In the genomic region with DNA sequence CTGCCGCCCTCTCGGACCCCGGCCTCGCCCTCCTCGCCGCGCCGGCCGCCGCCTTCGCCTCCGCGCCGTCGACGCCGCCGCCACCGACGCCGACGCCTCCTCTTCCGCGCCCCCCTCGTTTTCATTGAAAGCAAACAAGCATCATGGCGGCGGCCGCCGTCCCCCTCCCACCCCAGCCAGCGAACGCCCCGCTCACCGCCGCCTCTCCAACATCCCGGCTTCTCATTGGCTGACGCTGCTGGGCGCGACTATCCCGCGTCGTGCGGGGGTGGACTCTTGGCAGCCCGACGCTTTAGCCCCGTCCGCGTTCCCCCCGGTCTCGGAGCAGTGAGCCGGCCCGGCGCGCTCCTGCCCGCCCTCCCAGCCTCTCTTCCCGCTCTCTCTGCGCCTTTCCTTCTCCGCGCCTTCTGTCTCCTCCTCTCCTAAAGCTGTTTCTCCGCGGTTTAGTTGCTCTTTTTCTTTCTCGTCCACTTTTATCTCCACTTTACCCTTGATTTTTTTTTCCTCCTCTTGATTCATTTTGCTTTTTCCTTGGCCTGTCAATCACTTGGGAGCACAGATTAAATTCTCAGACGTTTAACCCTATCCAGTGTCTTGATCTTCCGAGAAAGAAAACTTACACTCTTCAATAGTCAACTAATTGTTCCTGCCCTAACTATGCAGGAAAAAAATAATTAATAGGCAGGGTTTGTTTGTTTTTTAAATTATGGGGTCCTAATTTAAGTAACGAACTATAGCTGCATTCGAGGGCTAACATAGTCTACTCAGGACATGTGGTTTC, we compare ENCODE assay signal across 8 mouse cellular contexts. TPM values are rescaled to one million over a fixed set of nuclear protein-coding genes. Genes with fewer than 3 reads are reported as not detected.
DNase-seq lines count a peak whose midpoint lies in the region; ATAC-seq and TF ChIP-seq lines count a peak whose summit lies in the region.

A gene (minus strand): TSS at position 169 of the 781 bp plus-strand sequence.

- peak within 1 kb of the TSS; percentile 68 for H3K4me2 ChIP-seq in embryonic facial prominence, embryonic 15.5 days (replicated peaks)
- H3K4me2 ChIP-seq in limb, embryonic 14.5 days (replicated peaks; ENCODE audit: low read depth, low read length, severe bottlenecking) = peak within 1 kb of the TSS; percentile 74
- H3K4me2 ChIP-seq in midbrain, postnatal 0 days (ENCODE audit: low read depth, low read length, poor library complexity, severe bottlenecking) = peak within 1 kb of the TSS; percentile 71

- H3K9me3 ChIP-seq in embryonic facial prominence, embryonic 15.5 days (replicated peaks) = no peaks in the 10 kb centered on the region
- H3K9me3 ChIP-seq in limb, embryonic 14.5 days (ENCODE audit: control insufficient read depth, low read length) = no peaks in the 10 kb centered on the region
- no peaks in the 10 kb centered on the region for H3K9me3 ChIP-seq in midbrain, postnatal 0 days (ENCODE audit: low read length)

- WGBS in bone marrow, adult 2 months = under 1% methylated on average over 64 of the region's 65 CpGs
- 2% methylated on average over 65 of the region's 65 CpGs for WGBS in embryonic facial prominence, embryonic 15.5 days
- under 1% methylated on average over 65 of the region's 65 CpGs for WGBS in limb, embryonic 14.5 days
- WGBS in midbrain, postnatal 0 days = under 1% methylated on average over 50 of the region's 65 CpGs

- H3K27ac ChIP-seq in bone marrow, adult 2 months (ENCODE audit: control insufficient read depth, insufficient read depth, low read depth, low read length, poor library complexity) = peak within 1 kb of the TSS; percentile 96
- H3K27ac ChIP-seq in embryonic facial prominence, embryonic 15.5 days (replicated peaks) = peak within 1 kb of the TSS; percentile 96
- peak within 1 kb of the TSS; percentile 94 for H3K27ac ChIP-seq in limb, embryonic 14.5 days (replicated peaks; ENCODE audit: low read depth, low read length)
- H3K27ac ChIP-seq in midbrain, postnatal 0 days (ENCODE audit: low read depth, low read length) = peak within 1 kb of the TSS; percentile 83

- DNase-seq in 416B (ENCODE audit: low read depth) = peak; percentile 97
- DNase-seq in heart, adult 8-10 months (ENCODE audit: low spot score) = peak; percentile 97
- DNase-seq in kidney, adult 9 months = peak; percentile 97
- peak; percentile 98 for DNase-seq in limb, embryonic 14.5 days (ENCODE audit: low spot score)
- DNase-seq in midbrain, postnatal 0 days (ENCODE audit: low spot score) = peak; percentile 99
- DNase-seq in spleen, postnatal 14 days (ENCODE audit: low spot score in 2 of 2) = peak; percentile 96 to 97

- H3K36me3 ChIP-seq in embryonic facial prominence, embryonic 15.5 days = no peaks in the 10 kb centered on the region
- H3K36me3 ChIP-seq in limb, embryonic 14.5 days (ENCODE audit: control insufficient read depth, insufficient read depth, low read length) = peaks cover 3% of the 10 kb centered on the region; the same call in 1 of the 2 replicates
- no peaks in the 10 kb centered on the region for H3K36me3 ChIP-seq in midbrain, postnatal 0 days (ENCODE audit: insufficient read depth, low read length)

- no peak for TF ChIP-seq CTCF in bone marrow, adult 2 months (IDR thresholded peaks at IDR 0.05; ENCODE audit: control insufficient read depth, insufficient read depth, low read length)
- no peak for TF ChIP-seq CTCF in midbrain, postnatal 0 days (IDR thresholded peaks at IDR 0.05)

- H3K4me1 ChIP-seq in bone marrow, adult 2 months (ENCODE audit: control insufficient read depth, insufficient read depth, low read length) = peaks cover 2% of the 10 kb centered on the region
- peaks cover 24% of the 10 kb centered on the region for H3K4me1 ChIP-seq in embryonic facial prominence, embryonic 15.5 days
- H3K4me1 ChIP-seq in limb, embryonic 14.5 days (ENCODE audit: control insufficient read depth, insufficient read depth, low read length) = peaks cover 20% of the 10 kb centered on the region
- H3K4me1 ChIP-seq in midbrain, postnatal 0 days (ENCODE audit: insufficient read depth, low read length) = 0 out of 2 replicates have a peak, but pooled peaks cover 9% of the 10 kb centered on the region

- peak within 1 kb of the TSS; percentile 96 for H3K4me3 ChIP-seq in bone marrow, adult 2 months (replicated peaks; ENCODE audit: control insufficient read depth, low read depth, low read length)
- H3K4me3 ChIP-seq in embryonic facial prominence, embryonic 15.5 days (replicated peaks) = peak within 1 kb of the TSS; percentile 99
- H3K4me3 ChIP-seq in limb, embryonic 14.5 days (replicated peaks; ENCODE audit: low read length) = peak within 1 kb of the TSS; percentile 98
- H3K4me3 ChIP-seq in midbrain, postnatal 0 days (ENCODE audit: low read depth, low read length) = peak within 1 kb of the TSS; percentile 97

- peak; percentile 65; the same call in 1 of the 2 replicates for TF ChIP-seq POLR2A in bone marrow, adult 2 months (IDR thresholded peaks at IDR 0.05; ENCODE audit: borderline replicate concordance, control insufficient read depth, low read depth, low read length)
- no peak; the same call in 1 of the 2 replicates for TF ChIP-seq POLR2A in limb, embryonic 14.5 days (IDR thresholded peaks at IDR 0.05; ENCODE audit: borderline replicate concordance, extremely low read depth, insufficient read depth, insufficient read length)

- H3K27me3 ChIP-seq in embryonic facial prominence, embryonic 15.5 days = no peaks in the 10 kb centered on the region
- H3K27me3 ChIP-seq in limb, embryonic 14.5 days (ENCODE audit: control insufficient read depth, insufficient read depth, low read length) = no peaks in the 10 kb centered on the region
- no peaks in the 10 kb centered on the region for H3K27me3 ChIP-seq in midbrain, postnatal 0 days (ENCODE audit: insufficient read depth, low read length)

- H3K9ac ChIP-seq in embryonic facial prominence, embryonic 15.5 days = peak within 1 kb of the TSS; percentile 97
- H3K9ac ChIP-seq in limb, embryonic 14.5 days (ENCODE audit: low read depth, low read length, severe bottlenecking) = peak within 1 kb of the TSS; percentile 98
- H3K9ac ChIP-seq in midbrain, postnatal 0 days (replicated peaks; ENCODE audit: low read length, poor library complexity, severe bottlenecking) = peak within 1 kb of the TSS; percentile 90

- peak; percentile 97 for ATAC-seq in embryonic facial prominence, embryonic 15.5 days (ENCODE audit: insufficient number of reproducible peaks, low FRiP score, low TSS enrichment, low read depth)
- ATAC-seq in limb, embryonic 14.5 days (ENCODE audit: low FRiP score, low read depth) = peak; percentile 99
- peak; percentile 98 for ATAC-seq in midbrain, postnatal 0 days (ENCODE audit: low FRiP score)

RNA-seq across cellular contexts. Expression of the gene that starts here (rescaled TPM):
- polyA plus RNA-seq in bone marrow, adult 2 months (2011; ENCODE audit: insufficient read depth, insufficient read length, low replicate concordance, missing spikeins) = 19.7 and 20.2 TPM in 2 replicates
- polyA plus RNA-seq in embryonic facial prominence, embryonic 15.5 days (2015; fragmentation: Nextera tagmentation; extraction: Ambion mirVana) = 54.8 TPM in 2 replicates
- 10 to 100 TPM; 18.1 to 21.6 (median 20.2) TPM for total RNA-seq in heart, adult 8-10 months (2022)
- 65.2 and 68.1 TPM in 2 replicates for polyA plus RNA-seq in limb, embryonic 14.5 days (2012; rRNA removed)
- 57.0 and 59.7 TPM in 2 replicates for polyA plus RNA-seq in limb, embryonic 14.5 days (2014; fragmentation: Nextera tagmentation; extraction: Ambion mirVana)
- total RNA-seq in midbrain, postnatal 0 days (2014; rRNA removed) = 28.9 and 53.1 TPM in 2 replicates
- polyA plus RNA-seq in midbrain, postnatal 0 days (2015; fragmentation: Nextera tagmentation; extraction: Ambion mirVana) = 21.7 and 26.9 TPM in 2 replicates

Comparison
In these comparisons a context has a peak if more than half of its experiments do, and no peak if none do; other contexts are left out.
1. Peak in every context shown above with its lines: DNase-seq, ATAC-seq, H3K4me3 ChIP-seq and H3K27ac ChIP-seq.